Comparison of ENCODE assay signal across 23 mouse cellular contexts in genomic region chr16:91019476-91019875, GRCm38 (mm10). TPM values are rescaled to one million over a fixed set of nuclear protein-coding genes. Genes with fewer than 3 reads are reported as not detected.
DNase-seq lines count a peak whose midpoint lies in the region; ATAC-seq and TF ChIP-seq lines count a peak whose summit lies in the region.
"Had no signal": no experiment of that assay in that cellular context is flagged by ENCODE, and none has a peak within 500 bp of the region (broad histone marks: within the 10 kb centered on the region; RNA-seq: fewer than 3 reads in every experiment).

No protein-coding gene starts in this region.

- WGBS in kidney, embryonic 14.5 days = 92% methylated on average over 4 of the region's 4 CpGs
- 96% methylated on average over 4 of the region's 4 CpGs for WGBS in hindbrain, embryonic 10.5 days

- ATAC-seq in kidney, embryonic 14.5 days (ENCODE audit: low FRiP score, low TSS enrichment) = no peak
- ATAC-seq in megakaryocyte progenitor cell, adult 5-6 weeks (replicated peaks; ENCODE audit: poor library complexity) = no peak
- ATAC-seq: forebrain, embryonic 13.5 days; forebrain, embryonic 15.5 days; forebrain, postnatal 0 days had no signal

- no peak for TF ChIP-seq POLR2A in ES-Bruce4 (IDR thresholded peaks at IDR 0.05; ENCODE audit: insufficient read depth, low read length)

- TF ChIP-seq EP300 in ES-Bruce4 (IDR thresholded peaks at IDR 0.05; ENCODE audit: insufficient read depth, low read depth, low read length) = no peak

- H3K4me1 ChIP-seq in ES-Bruce4 (ENCODE audit: control insufficient read depth, insufficient read depth, low read length) (peaks cover 2% of the 10 kb centered on the region), ES-E14 (ENCODE audit: control insufficient read depth in 2 of 2, insufficient read depth in 2 of 2, low read length in 2 of 2, poor library complexity in 1 of 2) (peaks cover 2 to 8% of the 10 kb centered on the region in 2 experiments; a peak in 2 of 4 replicates)
- H3K4me1 ChIP-seq in kidney, embryonic 14.5 days (ENCODE audit: control insufficient read depth, insufficient read depth, low read length) = no peaks in the 10 kb centered on the region
- no peaks in the 10 kb centered on the region for H3K4me1 ChIP-seq in hindbrain, embryonic 10.5 days (replicated peaks)
- H3K4me1 ChIP-seq: embryonic facial prominence, embryonic 13.5 days; embryonic facial prominence, embryonic 15.5 days; forebrain, embryonic 10.5 days; forebrain, embryonic 13.5 days; forebrain, embryonic 15.5 days had no signal

- no peak overlapping the region for H3K9ac ChIP-seq in ES-Bruce4 (ENCODE audit: low read depth, poor library complexity, severe bottlenecking)
- H3K9ac ChIP-seq in ES-E14 (ENCODE audit: insufficient read depth, low read depth, low read length, poor library complexity, severe bottlenecking) = no peak overlapping the region
- H3K9ac ChIP-seq in kidney, embryonic 14.5 days (ENCODE audit: low read depth, low read length) = no peak overlapping the region
- H3K9ac ChIP-seq: embryonic facial prominence, embryonic 13.5 days; embryonic facial prominence, embryonic 15.5 days; forebrain, embryonic 13.5 days; forebrain, embryonic 15.5 days; forebrain, postnatal 0 days had no signal

- no peaks in the 10 kb centered on the region for H3K9me3 ChIP-seq in ES-Bruce4 (replicated peaks; ENCODE audit: control insufficient read depth, insufficient read depth, low read length, poor library complexity, severe bottlenecking)
- H3K9me3 ChIP-seq in ES-E14 (ENCODE audit: control insufficient read depth, insufficient read depth, low read depth, low read length) = no peaks in the 10 kb centered on the region; the same call in 1 of the 2 replicates
- H3K9me3 ChIP-seq in kidney, embryonic 14.5 days (ENCODE audit: control insufficient read depth, low read length) = no peaks in the 10 kb centered on the region
- H3K9me3 ChIP-seq in hindbrain, embryonic 10.5 days = peaks cover 4% of the 10 kb centered on the region; the same call in 1 of the 2 replicates
- H3K9me3 ChIP-seq: embryonic facial prominence, embryonic 15.5 days; forebrain, embryonic 15.5 days had no signal

- peak overlapping the region; percentile 80 for H3K27ac ChIP-seq in ES-Bruce4 (ENCODE audit: insufficient read depth, low read length)
- peak overlapping the region; percentile 25; the same call in 1 of the 2 replicates for H3K27ac ChIP-seq in ES-E14 (ENCODE audit: insufficient read depth, low read depth, low read length, poor library complexity, severe bottlenecking)
- H3K27ac ChIP-seq in kidney, embryonic 14.5 days (ENCODE audit: low read depth, low read length) = no peak overlapping the region
- H3K27ac ChIP-seq in hindbrain, embryonic 10.5 days = no peak overlapping the region
- H3K27ac ChIP-seq: embryonic facial prominence, embryonic 13.5 days; embryonic facial prominence, embryonic 15.5 days; forebrain, embryonic 10.5 days; forebrain, embryonic 13.5 days; forebrain, embryonic 15.5 days had no signal

- in situ Hi-C loops in ES-E14 (cut with MboI; ENCODE audit: low sequenced_read_pairs in 2 of 2, unreplicated experiment in 2 of 2) = no loop called here

- H3K4me2 ChIP-seq in kidney, embryonic 14.5 days (replicated peaks; ENCODE audit: low read depth, low read length) = no peak overlapping the region
- H3K4me2 ChIP-seq: embryonic facial prominence, embryonic 13.5 days; embryonic facial prominence, embryonic 15.5 days; forebrain, embryonic 13.5 days; forebrain, embryonic 15.5 days had no signal

- DNase-seq in ES-E14 (ENCODE audit: low read depth, low spot score) (no peak), ZHBTc4 (ENCODE audit: low read depth, low spot score) (peak; percentile 63)
- DNase-seq in hindbrain, embryonic 10.5 days (ENCODE audit: low spot score) = no peak
- DNase-seq: adrenal gland, adult 2 months; adrenal gland, postnatal 10 days; adrenal gland, postnatal 25 days; cerebellum, adult 11 months; cerebellum, adult 18-20 months; cerebellum, adult 8-10 months; cerebellum, adult 9-11 months; cerebellum, postnatal 14 days; cerebellum, postnatal 36 days; embryo, embryonic 11 days; forebrain, postnatal 0 days had no signal

- TF ChIP-seq CTCF in ES-Bruce4 (IDR thresholded peaks at IDR 0.05; ENCODE audit: low read depth, low read length) = no peak

- H3K36me3 ChIP-seq in ES-Bruce4 (ENCODE audit: control insufficient read depth, insufficient read depth, low read length, poor library complexity, severe bottlenecking) (peaks cover 38% of the 10 kb centered on the region), ES-E14 (ENCODE audit: control insufficient read depth, insufficient read depth, low read length, poor library complexity, severe bottlenecking) (peaks cover 24% of the 10 kb centered on the region)
- peaks cover 91% of the 10 kb centered on the region for H3K36me3 ChIP-seq in kidney, embryonic 14.5 days (ENCODE audit: control insufficient read depth, insufficient read depth, low read length)
- peaks cover 99% of the 10 kb centered on the region for H3K36me3 ChIP-seq in hindbrain, embryonic 10.5 days

- H3K4me3 ChIP-seq in ES-Bruce4 (ENCODE audit: low read depth, low read length) = no peak overlapping the region
- H3K4me3 ChIP-seq in ES-E14 (ENCODE audit: insufficient read depth in 1 of 2, low read depth in 1 of 2, low read length in 2 of 2, poor library complexity in 1 of 2, severe bottlenecking in 1 of 2) = no peak overlapping the region
- no peak overlapping the region for H3K4me3 ChIP-seq in kidney, embryonic 14.5 days (ENCODE audit: low read length)
- no peak overlapping the region for H3K4me3 ChIP-seq in hindbrain, embryonic 10.5 days
- H3K4me3 ChIP-seq: embryonic facial prominence, embryonic 13.5 days; embryonic facial prominence, embryonic 15.5 days; erythroblast, embryonic 14.5 days; forebrain, embryonic 10.5 days; forebrain, embryonic 13.5 days; forebrain, embryonic 15.5 days had no signal

- H3K27me3 ChIP-seq in ES-Bruce4 (ENCODE audit: control insufficient read depth, insufficient read depth, low read length, poor library complexity, severe bottlenecking) = no peaks in the 10 kb centered on the region
- H3K27me3 ChIP-seq in kidney, embryonic 14.5 days (ENCODE audit: control insufficient read depth, insufficient read depth, low read length) = no peaks in the 10 kb centered on the region
- H3K27me3 ChIP-seq in hindbrain, embryonic 10.5 days (ENCODE audit: insufficient read depth, poor library complexity, severe bottlenecking) = no peaks in the 10 kb centered on the region
- H3K27me3 ChIP-seq: embryonic facial prominence, embryonic 13.5 days; embryonic facial prominence, embryonic 15.5 days; forebrain, embryonic 13.5 days; forebrain, embryonic 15.5 days had no signal

TF ChIP-seq in ES-E14, 5 proteins besides CTCF, POLR2A, EP300 and RAD21:
- TF ChIP-seq MAFK (IDR thresholded peaks at IDR 0.05; ENCODE audit: insufficient read depth, low read depth, low read length) (no peak), ZNF384 (IDR thresholded peaks at IDR 0.05; ENCODE audit: low read depth, low read length) (no peak), HCFC1 (IDR thresholded peaks at IDR 0.05; ENCODE audit: borderline replicate concordance, insufficient read depth, low read length) (no peak), CHD2 (IDR thresholded peaks at IDR 0.05; ENCODE audit: low read depth, low read length) (no peak), ZC3H11A (IDR thresholded peaks at IDR 0.05; ENCODE audit: borderline replicate concordance, low read depth, low read length) (no peak)

RNA-seq across cellular contexts. Expression of gene Synj1, which starts 8.4 kb away (rescaled TPM):
- 27.5 and 33.2 TPM in 2 replicates for polyA plus RNA-seq in ES-Bruce4 (2011; ENCODE audit: insufficient read depth, insufficient read length, low read depth, missing spikeins)
- 8.0 and 8.9 TPM in 2 replicates for total RNA-seq in ES-E14 (2012; rRNA removed)
- 10.8 and 15.5 TPM in 2 replicates for polyA plus RNA-seq in kidney, embryonic 14.5 days (2014; fragmentation: Nextera tagmentation; extraction: Ambion mirVana)
- 14.2 and 19.3 TPM in 2 replicates for polyA plus RNA-seq in hindbrain, embryonic 10.5 days (2016; fragmentation: Nextera tagmentation; extraction: Ambion mirVana)
- 38.8 and 46.3 TPM in 2 replicates for total RNA-seq in megakaryocyte progenitor cell, adult 5-6 weeks (2015)
- 16.2 and 19.1 TPM in 2 replicates for total RNA-seq in megakaryocyte progenitor cell, adult 5-6 weeks (2017)

RNA-seq across cellular contexts. Expression of gene Paxbp1, which starts 24.9 kb away (rescaled TPM):
- polyA plus RNA-seq in ES-Bruce4 (2011; ENCODE audit: insufficient read depth, insufficient read length, low read depth, missing spikeins) = 96.0 and 108 TPM in 2 replicates
- total RNA-seq in ES-E14 (2012; rRNA removed) = 54.7 and 57.9 TPM in 2 replicates
- 46.9 and 75.6 TPM in 2 replicates for polyA plus RNA-seq in kidney, embryonic 14.5 days (2014; fragmentation: Nextera tagmentation; extraction: Ambion mirVana)
- polyA plus RNA-seq in hindbrain, embryonic 10.5 days (2016; fragmentation: Nextera tagmentation; extraction: Ambion mirVana) = 54.4 and 58.3 TPM in 2 replicates
- total RNA-seq in megakaryocyte progenitor cell, adult 5-6 weeks (2015) = 69.4 and 95.7 TPM in 2 replicates
- total RNA-seq in megakaryocyte progenitor cell, adult 5-6 weeks (2017) = 77.0 and 96.2 TPM in 2 replicates

Comparison
In these comparisons a context has a peak if more than half of its experiments do, and no peak if none do; other contexts are left out.
1. H3K27ac ChIP-seq: peak in ES-Bruce4 (single experiment) and ES-E14 (single experiment); none in kidney, embryonic 14.5 days (single experiment) and hindbrain, embryonic 10.5 days (single experiment).